Mouse (Mus musculus): ENCODE data around the gene Smim24. TPM values are rescaled to one million over a fixed set of nuclear protein-coding genes. Genes with fewer than 3 reads are reported as not detected.
A peak's percentile ranks its signal among the peaks of the same experiment; 100 is the strongest.

Gene Smim24
- polyA plus RNA-seq, 1 experiment from 2014 or later, result 1,233 TPM

GRCm38 (mm10) chr10:81379183-81379553 is 13.7 kb upstream of the Smim24 start:
- no peak for ATAC-seq
- no peak for TF ChIP-seq CTCF (IDR thresholded peaks at IDR 0.05; ENCODE audit: low read depth)
- peak overlapping the region; percentile 86 for H3K4me3 ChIP-seq (ENCODE audit: low read depth, low read length)
- no peak overlapping the region for H3K9ac ChIP-seq (ENCODE audit: low read depth, low read length)
- WGBS, result 59% methylated on average over 3 of the region's 3 CpGs
- no peaks in the 10 kb centered on the region for H3K9me3 ChIP-seq (ENCODE audit: control insufficient read depth)
- H3K4me2 ChIP-seq (replicated peaks; ENCODE audit: low read depth), result peak overlapping the region; percentile 93
- no peak overlapping the region for H3K27ac ChIP-seq (ENCODE audit: low read depth, low read length)
- no peaks in the 10 kb centered on the region for H3K27me3 ChIP-seq (replicated peaks; ENCODE audit: control insufficient read depth, insufficient read depth, low read length)
- peaks cover 12% of the 10 kb centered on the region for H3K36me3 ChIP-seq (ENCODE audit: control insufficient read depth, insufficient read depth)
- peaks cover 11% of the 10 kb centered on the region for H3K4me1 ChIP-seq (replicated peaks; ENCODE audit: control insufficient read depth, insufficient read depth, low read length)

GRCm38 (mm10) chr10:81379809-81380378 is 13.0 kb upstream of the Smim24 start:
- no peak for ATAC-seq
- H3K36me3 ChIP-seq (ENCODE audit: control insufficient read depth, insufficient read depth), result peaks cover 6% of the 10 kb centered on the region
- peaks cover 11% of the 10 kb centered on the region for H3K4me1 ChIP-seq (replicated peaks; ENCODE audit: control insufficient read depth, insufficient read depth, low read length)
- no peaks in the 10 kb centered on the region for H3K9me3 ChIP-seq (ENCODE audit: control insufficient read depth)
- no peak for TF ChIP-seq CTCF (IDR thresholded peaks at IDR 0.05; ENCODE audit: low read depth)
- H3K4me2 ChIP-seq (replicated peaks; ENCODE audit: low read depth), result no peak overlapping the region
- WGBS, result 84% methylated on average over 6 of the region's 6 CpGs
- H3K27me3 ChIP-seq (replicated peaks; ENCODE audit: control insufficient read depth, insufficient read depth, low read length), result no peaks in the 10 kb centered on the region
- H3K27ac ChIP-seq (ENCODE audit: low read depth, low read length), result no peak overlapping the region
- H3K4me3 ChIP-seq (ENCODE audit: low read depth, low read length), result no peak overlapping the region
- no peak overlapping the region for H3K9ac ChIP-seq (ENCODE audit: low read depth, low read length)

GRCm38 (mm10) chr10:81382039-81382438 is 10.8 kb upstream of the Smim24 start:
- Histone ChIP-seq H3K27me3 (replicated peaks; ENCODE audit: control insufficient read depth, insufficient read depth, low read length) (no peaks in the 10 kb centered on the region), H3K36me3 (ENCODE audit: control insufficient read depth, insufficient read depth) (peaks cover 14% of the 10 kb centered on the region; the same call in 1 of the 2 replicates), H3K27ac (ENCODE audit: low read depth, low read length) (0 out of 2 replicates have a peak overlapping the region, but pooled peaks have one; percentile 21), H3K9ac (ENCODE audit: low read depth, low read length) (no peak overlapping the region), H3K9me3 (ENCODE audit: control insufficient read depth) (no peaks in the 10 kb centered on the region), H3K4me3 (ENCODE audit: low read depth, low read length) (no peak overlapping the region), H3K4me2 (replicated peaks; ENCODE audit: low read depth) (no peak overlapping the region), H3K4me1 (replicated peaks; ENCODE audit: control insufficient read depth, insufficient read depth, low read length) (peaks cover 7% of the 10 kb centered on the region)
- TF ChIP-seq CTCF (IDR thresholded peaks at IDR 0.05; ENCODE audit: low read depth), result no peak
- ATAC-seq, result no peak
- WGBS, result 28% methylated on average over 5 of the region's 5 CpGs

GRCm38 (mm10) chr10:81383802-81384604 is 8.8 kb upstream of the Smim24 start, which contains the start of the genes Dohh and Gm48551:
Gene Dohh, plus strand, starts transcription at chr10:81384428.
Gene Gm48551, plus strand, starts transcription at chr10:81384466.
- peaks cover 30% of the 10 kb centered on the region for H3K36me3 ChIP-seq (ENCODE audit: control insufficient read depth, insufficient read depth)
- H3K4me2 ChIP-seq (replicated peaks; ENCODE audit: low read depth), result peak within 1 kb of the TSS; percentile 76
- TF ChIP-seq CTCF (IDR thresholded peaks at IDR 0.05; ENCODE audit: low read depth), result peak; percentile 12; the same call in 1 of the 2 replicates
- peak within 1 kb of the TSS; percentile 76 for H3K9ac ChIP-seq (ENCODE audit: low read depth, low read length)
- 0 out of 2 replicates have a peak, but pooled peaks cover 3% of the 10 kb centered on the region for H3K4me1 ChIP-seq (replicated peaks; ENCODE audit: control insufficient read depth, insufficient read depth, low read length)
- 3% methylated on average over 51 of the region's 54 CpGs for WGBS
- H3K4me3 ChIP-seq (ENCODE audit: low read depth, low read length), result peak within 1 kb of the TSS; percentile 81
- peak; percentile 90 for ATAC-seq
- peak within 1 kb of the TSS; percentile 82 for H3K27ac ChIP-seq (ENCODE audit: low read depth, low read length)
- no peaks in the 10 kb centered on the region for H3K27me3 ChIP-seq (replicated peaks; ENCODE audit: control insufficient read depth, insufficient read depth, low read length)
- H3K9me3 ChIP-seq (ENCODE audit: control insufficient read depth), result no peaks in the 10 kb centered on the region

DNA sequence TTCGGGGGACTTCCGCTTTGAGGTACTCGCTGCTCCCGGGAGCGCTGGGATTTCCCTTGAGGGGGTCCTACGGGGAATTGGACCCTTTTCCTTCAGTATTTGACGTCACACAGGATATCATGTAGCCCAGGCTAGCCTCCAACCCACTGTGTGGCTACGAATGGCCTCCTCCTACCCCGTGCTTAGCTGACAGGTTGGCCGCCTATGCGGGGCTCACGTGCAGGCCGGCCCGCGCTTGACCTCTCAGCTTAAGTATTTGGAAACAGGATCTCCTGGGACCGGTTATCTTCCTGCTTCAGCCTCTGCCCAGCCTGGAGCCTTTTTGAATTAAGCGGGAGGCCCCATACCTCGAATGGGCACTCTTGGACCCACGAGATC is 8.3 kb upstream of the Smim24 start:
- peak; percentile 12; the same call in 1 of the 2 replicates for ATAC-seq
- WGBS, result 0% methylated on average over 19 of the region's 19 CpGs
- peak overlapping the region; percentile 76 for H3K4me2 ChIP-seq (replicated peaks; ENCODE audit: low read depth)
- H3K4me3 ChIP-seq (ENCODE audit: low read depth, low read length), result peak overlapping the region; percentile 81
- peak overlapping the region; percentile 76 for H3K9ac ChIP-seq (ENCODE audit: low read depth, low read length)
- no peaks in the 10 kb centered on the region for H3K27me3 ChIP-seq (replicated peaks; ENCODE audit: control insufficient read depth, insufficient read depth, low read length)
- TF ChIP-seq CTCF (IDR thresholded peaks at IDR 0.05; ENCODE audit: low read depth), result peak; percentile 1; the same call in 1 of the 2 replicates
- no peaks in the 10 kb centered on the region for H3K9me3 ChIP-seq (ENCODE audit: control insufficient read depth)
- peak overlapping the region; percentile 82 for H3K27ac ChIP-seq (ENCODE audit: low read depth, low read length)
- H3K4me1 ChIP-seq (replicated peaks; ENCODE audit: control insufficient read depth, insufficient read depth, low read length), result 0 out of 2 replicates have a peak, but pooled peaks cover 3% of the 10 kb centered on the region
- H3K36me3 ChIP-seq (ENCODE audit: control insufficient read depth, insufficient read depth), result peaks cover 30% of the 10 kb centered on the region

DNA sequence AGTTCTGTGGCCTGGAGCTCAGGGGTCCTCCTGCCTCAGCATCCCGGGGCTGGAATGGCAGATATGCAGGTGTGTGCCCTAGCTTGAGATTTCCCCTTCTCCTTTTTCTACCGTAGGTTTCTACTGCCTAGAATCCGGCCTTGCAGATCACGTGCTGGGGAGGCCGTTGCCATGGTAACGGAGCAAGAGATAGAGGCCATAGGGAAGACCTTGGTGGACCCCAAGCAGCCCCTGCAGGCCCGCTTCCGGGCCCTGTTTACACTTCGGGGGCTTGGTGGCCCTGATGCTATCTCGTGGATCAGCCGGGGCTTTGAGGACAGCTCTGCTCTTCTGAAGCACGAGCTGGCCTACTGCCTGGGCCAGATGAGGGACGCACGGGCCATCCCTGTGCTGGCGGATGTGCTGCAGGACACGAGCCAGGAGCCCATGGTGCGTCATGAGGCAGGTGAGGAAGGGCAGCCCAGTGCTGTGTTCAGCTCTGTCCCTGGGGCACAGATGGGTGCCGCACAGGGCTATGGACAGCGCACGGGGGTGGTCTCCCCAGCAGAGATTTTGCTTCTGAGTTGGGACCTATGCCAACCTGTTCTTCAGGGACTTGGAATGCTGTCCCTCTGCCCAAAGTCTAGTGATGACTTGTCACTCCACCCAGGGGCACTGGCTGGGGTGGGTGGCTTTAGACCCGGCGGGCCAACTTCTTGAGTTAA is 7.1 kb upstream of the Smim24 start:
- H3K4me2 ChIP-seq (replicated peaks; ENCODE audit: low read depth), result peak overlapping the region; percentile 76
- H3K27me3 ChIP-seq (replicated peaks; ENCODE audit: control insufficient read depth, insufficient read depth, low read length), result no peaks in the 10 kb centered on the region
- no peaks in the 10 kb centered on the region for H3K9me3 ChIP-seq (ENCODE audit: control insufficient read depth)
- no peak for TF ChIP-seq CTCF (IDR thresholded peaks at IDR 0.05; ENCODE audit: low read depth)
- ATAC-seq, result no peak
- 61% methylated on average over 22 of the region's 22 CpGs for WGBS
- peak overlapping the region; percentile 76; the same call in 1 of the 2 replicates for H3K9ac ChIP-seq (ENCODE audit: low read depth, low read length)
- peaks cover 30% of the 10 kb centered on the region for H3K36me3 ChIP-seq (ENCODE audit: control insufficient read depth, insufficient read depth)
- H3K4me3 ChIP-seq (ENCODE audit: low read depth, low read length), result peak overlapping the region; percentile 81; the same call in 1 of the 2 replicates
- H3K4me1 ChIP-seq (replicated peaks; ENCODE audit: control insufficient read depth, insufficient read depth, low read length), result 0 out of 2 replicates have a peak, but pooled peaks cover 3% of the 10 kb centered on the region
- H3K27ac ChIP-seq (ENCODE audit: low read depth, low read length), result no peak overlapping the region

Data from intestine, postnatal 0 days (tissue).